Mouse (Mus musculus): ENCODE data around the gene Slc22a2. TPM values are rescaled to one million over a fixed set of nuclear protein-coding genes. Genes with fewer than 3 reads are reported as not detected.

Slc22a2 gene
- total and polyA plus RNA-seq, 2 experiments from 2014 or later, result not detected

- no peaks in the 10 kb centered on the region for H3K9me3 ChIP-seq (replicated peaks; ENCODE audit: control insufficient read depth, low read length)
- WGBS, result 66% methylated on average over 8 of the region's 8 CpGs
- no peaks in the 10 kb centered on the region for H3K27me3 ChIP-seq (ENCODE audit: control insufficient read depth, insufficient read depth, low read length)
- DNase-seq (ENCODE audit: low spot score) (no peak), ATAC-seq (ENCODE audit: insufficient read depth, low read depth) (peak; percentile 44; the same call in 1 of the 2 replicates)
- TF ChIP-seq CTCF (IDR thresholded peaks at IDR 0.05; ENCODE audit: low read depth), result no peak
- TF ChIP-seq EP300 (IDR thresholded peaks at IDR 0.05; ENCODE audit: low read depth), result no peak
- peaks cover 15% of the 10 kb centered on the region for H3K4me1 ChIP-seq (ENCODE audit: control insufficient read depth, insufficient read depth)
- 0 out of 2 replicates have a peak overlapping the region, but pooled peaks have one; percentile 6 for H3K27ac ChIP-seq (ENCODE audit: low read depth)
- H3K36me3 ChIP-seq (replicated peaks; ENCODE audit: control insufficient read depth, insufficient read depth, low read length), result no peaks in the 10 kb centered on the region
- no peak overlapping the region for H3K9ac ChIP-seq (replicated peaks; ENCODE audit: low read depth, low read length)
- H3K4me3 ChIP-seq (ENCODE audit: low read depth, low read length), result no peak overlapping the region
- H3K4me2 ChIP-seq (ENCODE audit: low read depth, low read length), result no peak overlapping the region
Measured at GRCm38 (mm10) chr17:12664156-12664555, 80.2 kb downstream of the Slc22a2 start.

- Histone ChIP-seq H3K36me3 (replicated peaks; ENCODE audit: control insufficient read depth, insufficient read depth, low read length) (no peaks in the 10 kb centered on the region), H3K4me2 (ENCODE audit: low read depth, low read length) (no peak overlapping the region), H3K9ac (replicated peaks; ENCODE audit: low read depth, low read length) (no peak overlapping the region), H3K4me1 (ENCODE audit: control insufficient read depth, insufficient read depth) (peaks cover 17% of the 10 kb centered on the region), H3K27ac (ENCODE audit: low read depth) (peak overlapping the region; percentile 46), H3K9me3 (replicated peaks; ENCODE audit: control insufficient read depth, low read length) (no peaks in the 10 kb centered on the region), H3K4me3 (ENCODE audit: low read depth, low read length) (no peak overlapping the region), H3K27me3 (ENCODE audit: control insufficient read depth, insufficient read depth, low read length) (no peaks in the 10 kb centered on the region)
- ATAC-seq (ENCODE audit: insufficient read depth, low read depth) (no peak), DNase-seq (ENCODE audit: low spot score) (no peak)
- TF ChIP-seq EP300 (IDR thresholded peaks at IDR 0.05; ENCODE audit: low read depth) (no peak), CTCF (IDR thresholded peaks at IDR 0.05; ENCODE audit: low read depth) (no peak)
- 29% methylated on average over 7 of the region's 7 CpGs for WGBS
Measured at GRCm38 (mm10) chr17:12668478-12669362, 84.8 kb downstream of the Slc22a2 start.

GRCm38 (mm10) chr17:12669363-12669679 lies 85.4 kb downstream of the Slc22a2 start:
- Histone ChIP-seq H3K4me2 (ENCODE audit: low read depth, low read length) (no peak overlapping the region), H3K36me3 (replicated peaks; ENCODE audit: control insufficient read depth, insufficient read depth, low read length) (no peaks in the 10 kb centered on the region), H3K4me3 (ENCODE audit: low read depth, low read length) (no peak overlapping the region), H3K9me3 (replicated peaks; ENCODE audit: control insufficient read depth, low read length) (no peaks in the 10 kb centered on the region), H3K9ac (replicated peaks; ENCODE audit: low read depth, low read length) (no peak overlapping the region), H3K27ac (ENCODE audit: low read depth) (peak overlapping the region; percentile 46), H3K27me3 (ENCODE audit: control insufficient read depth, insufficient read depth, low read length) (no peaks in the 10 kb centered on the region), H3K4me1 (ENCODE audit: control insufficient read depth, insufficient read depth) (peaks cover 12% of the 10 kb centered on the region)
- TF ChIP-seq EP300 (IDR thresholded peaks at IDR 0.05; ENCODE audit: low read depth) (no peak), CTCF (IDR thresholded peaks at IDR 0.05; ENCODE audit: low read depth) (no peak)
- DNase-seq (ENCODE audit: low spot score), result no peak
- peak; percentile 45; the same call in 1 of the 2 replicates for ATAC-seq (ENCODE audit: insufficient read depth, low read depth)

- WGBS, result 86% methylated on average over 5 of the region's 5 CpGs
- Histone ChIP-seq H3K27ac (ENCODE audit: low read depth) (no peak overlapping the region), H3K4me1 (ENCODE audit: control insufficient read depth, insufficient read depth) (peaks cover 12% of the 10 kb centered on the region)
Measured at GRCm38 (mm10) chr17:12671029-12671605, 87.2 kb downstream of the Slc22a2 start.

GRCm38 (mm10) chr17:12672285-12672790 lies 88.4 kb downstream of the Slc22a2 start:
- H3K27ac ChIP-seq (ENCODE audit: low read depth), result no peak overlapping the region
- peaks cover 12% of the 10 kb centered on the region for H3K4me1 ChIP-seq (ENCODE audit: control insufficient read depth, insufficient read depth)
- H3K9ac ChIP-seq (replicated peaks; ENCODE audit: low read depth, low read length), result no peak overlapping the region
- DNase-seq (ENCODE audit: low spot score), result no peak
- WGBS, result 82% methylated on average over 7 of the region's 7 CpGs
- no peaks in the 10 kb centered on the region for H3K36me3 ChIP-seq (replicated peaks; ENCODE audit: control insufficient read depth, insufficient read depth, low read length)
- H3K9me3 ChIP-seq (replicated peaks; ENCODE audit: control insufficient read depth, low read length), result no peaks in the 10 kb centered on the region
- TF ChIP-seq CTCF (IDR thresholded peaks at IDR 0.05; ENCODE audit: low read depth) (no peak), EP300 (IDR thresholded peaks at IDR 0.05; ENCODE audit: low read depth) (no peak)
- no peak overlapping the region for H3K4me3 ChIP-seq (ENCODE audit: low read depth, low read length)
- H3K27me3 ChIP-seq (ENCODE audit: control insufficient read depth, insufficient read depth, low read length), result no peaks in the 10 kb centered on the region
- no peak overlapping the region for H3K4me2 ChIP-seq (ENCODE audit: low read depth, low read length)
- ATAC-seq (ENCODE audit: insufficient read depth, low read depth), result no peak

More at GRCm38 (mm10) chr17:12671029-12671605, 87.2 kb downstream of the Slc22a2 start:
- Histone ChIP-seq H3K27me3 (ENCODE audit: control insufficient read depth, insufficient read depth, low read length) (no peaks in the 10 kb centered on the region), H3K36me3 (replicated peaks; ENCODE audit: control insufficient read depth, insufficient read depth, low read length) (no peaks in the 10 kb centered on the region), H3K9ac (replicated peaks; ENCODE audit: low read depth, low read length) (no peak overlapping the region), H3K9me3 (replicated peaks; ENCODE audit: control insufficient read depth, low read length) (no peaks in the 10 kb centered on the region), H3K4me2 (ENCODE audit: low read depth, low read length) (no peak overlapping the region), H3K4me3 (ENCODE audit: low read depth, low read length) (no peak overlapping the region)
- DNase-seq (ENCODE audit: low spot score), result no peak
- ATAC-seq (ENCODE audit: insufficient read depth, low read depth), result no peak
- TF ChIP-seq CTCF (IDR thresholded peaks at IDR 0.05; ENCODE audit: low read depth), result no peak
